Mouse (Mus musculus) lung, embryonic 16.5 days (tissue): ENCODE measurements around the gene Ly6g6e. TPM values are rescaled to one million over a fixed set of nuclear protein-coding genes. Genes with fewer than 3 reads are reported as not detected.
A peak's percentile ranks its signal among the peaks of the same experiment; 100 is the strongest.
"Not testable (repeated sequence)": the region's sequence is repeated elsewhere in the genome, so short reads cannot be mapped to it uniquely, and the experiment has no call there.

Source experiments
- ATAC-seq: fragments of 200-750 bp; cut with Nextera tagmentation; 2 replicates; pipeline ENCODE4 v1.8.0; 2017; ENCODE audit warnings: low read depth, mild to moderate bottlenecking, moderate library complexity
- H3K27ac ChIP-seq: fragments of 300-500 bp; sonication (generic); 2 replicates; pipeline ENCODE4 v1.5.1; 2014; ENCODE audit warnings: mild to moderate bottlenecking, control low read depth, low read length
- H3K27me3 ChIP-seq: fragments of 300-500 bp; sonication (generic); 2 replicates; pipeline ENCODE4 v1.6.1; 2014; ENCODE audit warnings: low read depth, low read length, mixed read lengths; ENCODE audit not compliant: control insufficient read depth, insufficient read depth
- H3K36me3 ChIP-seq: fragments of 300-500 bp; sonication (generic); 2 replicates; pipeline ENCODE4 v1.6.1; 2014; ENCODE audit warnings: low read length; ENCODE audit not compliant: control insufficient read depth, insufficient read depth
- H3K4me1 ChIP-seq: fragments of 300-500 bp; sonication (generic); replicated peaks from 2 replicates; pipeline ENCODE4 v1.6.1; 2014; ENCODE audit warnings: low read length, mixed read lengths; ENCODE audit not compliant: control insufficient read depth, insufficient read depth
- H3K4me2 ChIP-seq: fragments of 300-500 bp; sonication (generic); 2 replicates; pipeline ENCODE4 v1.6.1; 2014; ENCODE audit warnings: low read depth, low read length, control low read depth
- H3K4me3 ChIP-seq: fragments of 300-500 bp; sonication (generic); 2 replicates; pipeline ENCODE4 v1.5.1; 2014; ENCODE audit warnings: mild to moderate bottlenecking, low read length, control low read depth
- H3K9ac ChIP-seq: fragments of 300-500 bp; sonication (generic); 2 replicates; pipeline ENCODE4 v1.6.1; 2014; ENCODE audit warnings: low read length, control low read depth
- H3K9me3 ChIP-seq: fragments of 300-500 bp; sonication (generic); 2 replicates; pipeline ENCODE4 v1.6.1; 2016; ENCODE audit warnings: low read length; ENCODE audit not compliant: control insufficient read depth
- WGBS: fragments of 180-500 bp; shearing (Covaris S2); extraction: QIAGEN DNeasy Blood & Tissue Kit; methylation state at CpG from one replicate; pipeline ENCODE4 v1.1.7; 2014; 5-methylcytosine and 5-hydroxymethylcytosine counted together
- polyA plus RNA-seq: library from polyadenylated mRNA; unstranded; fragments of >200 nt; fragmentation: Nextera tagmentation; extraction: Ambion mirVana; gene quantifications from 2 replicates; pipeline ENCODE4 v1.2.1, GENCODE M21; 2015

Gene Ly6g6e
- polyA plus RNA-seq, 1 experiment from 2014 or later: 2.3 TPM

DNA sequence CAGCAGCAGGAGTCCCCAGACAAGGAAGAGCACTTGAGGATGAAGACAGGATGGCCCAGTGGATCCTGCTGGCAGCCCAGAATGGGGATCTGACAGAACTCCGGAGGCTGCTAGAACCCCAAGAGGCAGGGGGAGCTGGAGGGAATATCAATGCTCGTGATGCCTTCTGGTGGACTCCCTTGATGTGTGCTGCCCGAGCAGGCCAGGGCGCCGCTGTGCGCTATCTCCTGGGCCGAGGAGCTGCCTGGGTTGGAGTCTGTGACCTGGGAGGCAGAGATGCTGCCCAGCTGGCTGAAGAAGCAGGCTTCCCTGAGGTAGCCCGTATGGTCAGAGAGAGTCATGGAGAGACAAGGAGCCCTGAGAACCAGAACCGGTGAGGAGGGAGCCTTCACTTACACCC, 46.6 kb downstream of the Ly6g6e start:
- not testable (repeated sequence) for H3K9ac ChIP-seq, H3K27ac ChIP-seq, H3K4me3 ChIP-seq, H3K27me3 ChIP-seq, H3K4me2 ChIP-seq, ATAC-seq, H3K36me3 ChIP-seq, H3K9me3 ChIP-seq
- WGBS: 86% methylated on average over 9 of the region's 9 CpGs
- peaks cover 28% of the 10 kb centered on the region for H3K4me1 ChIP-seq

DNA sequence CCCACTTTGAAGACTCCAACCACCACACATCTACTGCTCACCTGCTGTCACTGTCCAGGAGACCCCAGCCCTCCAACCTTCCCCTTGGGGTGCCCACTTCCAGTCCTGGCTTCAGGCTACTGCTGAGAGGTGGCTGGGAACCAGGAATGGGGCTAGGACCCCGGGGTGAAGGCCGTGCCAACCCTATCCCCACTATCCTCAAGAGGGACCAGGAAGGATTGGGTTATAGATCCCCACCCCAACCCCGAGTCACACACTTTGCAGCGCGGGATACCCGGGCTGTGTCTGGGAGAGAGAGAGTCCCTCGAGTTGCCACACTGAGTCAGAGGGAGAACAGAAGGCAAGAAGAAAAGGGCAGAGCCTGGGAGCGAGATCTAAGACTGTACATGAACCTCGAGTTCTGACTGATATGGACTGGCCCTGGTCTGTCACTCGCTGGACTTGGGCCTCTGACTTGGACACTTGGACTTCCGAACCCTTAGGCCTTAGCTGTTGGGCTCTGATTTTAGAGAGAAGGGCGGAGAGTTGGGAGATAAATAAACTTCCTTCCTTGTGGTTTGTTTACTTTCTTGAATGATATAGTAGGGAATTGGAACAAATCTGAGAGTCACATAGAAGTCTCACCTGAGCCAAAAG, 47.7 kb downstream of the Ly6g6e start:
- H3K4me1 ChIP-seq: peaks cover 28% of the 10 kb centered on the region
- not testable (repeated sequence) for H3K36me3 ChIP-seq, H3K4me3 ChIP-seq, H3K9me3 ChIP-seq, H3K4me2 ChIP-seq, ATAC-seq, H3K27ac ChIP-seq, H3K27me3 ChIP-seq, H3K9ac ChIP-seq
- 85% methylated on average over 12 of the region's 12 CpGs for WGBS

DNA sequence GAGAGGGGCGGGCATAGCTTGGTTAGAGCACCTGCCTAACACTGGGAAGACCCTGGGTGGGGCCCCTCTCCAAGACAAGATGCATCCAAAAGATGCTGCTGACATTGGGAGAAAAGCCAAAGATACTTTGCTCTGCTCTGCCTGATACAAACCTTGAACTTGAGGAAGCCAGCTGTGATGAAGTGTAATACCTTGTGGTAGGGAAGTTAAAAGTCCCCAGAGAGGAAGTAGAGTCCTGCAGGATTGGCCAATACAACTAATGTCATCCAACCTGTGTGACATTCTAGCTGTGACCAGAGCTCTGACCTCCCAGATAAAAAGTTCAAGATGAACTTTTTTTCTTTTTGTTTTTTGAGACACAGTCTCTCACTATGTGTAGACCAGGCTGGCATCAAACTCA, 48.4 kb downstream of the Ly6g6e start:
- peak overlapping the region; percentile 13; the same call in 1 of the 2 replicates for H3K27ac ChIP-seq
- H3K9me3 ChIP-seq: no peaks in the 10 kb centered on the region
- 86% methylated on average over 1 of the region's 1 CpGs for WGBS
- H3K9ac ChIP-seq: peak overlapping the region; percentile 78
- H3K4me1 ChIP-seq: peaks cover 23% of the 10 kb centered on the region
- H3K4me3 ChIP-seq: no peak overlapping the region; the same call in 1 of the 2 replicates
- no peak for ATAC-seq
- peak overlapping the region; percentile 59; the same call in 1 of the 2 replicates for H3K4me2 ChIP-seq
- no peaks in the 10 kb centered on the region; the same call in 1 of the 2 replicates for H3K36me3 ChIP-seq
- H3K27me3 ChIP-seq: no peaks in the 10 kb centered on the region

DNA sequence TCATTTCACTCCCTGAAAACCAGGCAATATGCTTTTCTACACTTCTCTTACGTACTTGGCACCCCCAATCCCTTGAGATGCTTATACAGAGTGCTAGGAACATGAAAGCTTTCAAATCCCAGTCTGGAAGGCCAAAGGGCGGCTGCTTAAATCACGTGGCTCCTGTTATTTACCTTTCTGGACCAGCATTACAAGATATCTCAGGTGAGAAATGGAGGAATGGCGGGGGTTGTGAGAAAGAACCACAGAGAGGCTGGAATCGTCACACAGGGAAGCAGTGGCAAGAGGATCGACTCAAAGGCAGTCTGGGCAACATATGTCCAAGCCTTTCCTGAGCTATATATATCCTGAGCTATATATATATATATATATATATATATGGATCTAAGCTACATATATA, 48.9 kb downstream of the Ly6g6e start:
- Histone ChIP-seq H3K27ac (peak overlapping the region; percentile 78; the same call in 1 of the 2 replicates), H3K9me3 (no peaks in the 10 kb centered on the region), H3K4me2 (peak overlapping the region; percentile 59), H3K36me3 (no peaks in the 10 kb centered on the region; the same call in 1 of the 2 replicates), H3K27me3 (no peaks in the 10 kb centered on the region), H3K9ac (peak overlapping the region; percentile 78), H3K4me3 (peak overlapping the region; percentile 62), H3K4me1 (peaks cover 20% of the 10 kb centered on the region)
- no peak for ATAC-seq
- 14% methylated on average over 6 of the region's 6 CpGs for WGBS

DNA sequence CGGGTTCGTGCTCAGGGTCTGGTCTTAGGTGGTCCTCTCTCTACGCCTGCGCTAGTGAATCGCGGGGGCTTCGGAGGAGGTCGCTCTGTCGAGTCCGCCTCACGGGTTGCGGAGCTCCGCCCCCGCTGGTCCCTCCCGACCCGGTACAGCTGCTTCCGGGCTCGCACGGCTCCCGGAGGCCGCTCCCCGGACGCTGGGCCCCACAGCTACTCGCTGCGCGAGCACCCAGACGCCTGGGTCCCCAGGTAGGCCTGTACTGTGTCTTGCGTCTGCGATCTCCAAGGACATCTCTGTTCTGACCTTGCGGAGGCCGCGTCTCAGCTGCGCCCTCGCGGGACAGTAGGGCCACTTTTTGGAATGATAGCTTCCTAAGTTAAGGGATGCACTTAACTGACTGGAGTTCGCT, 49.5 kb downstream of the Ly6g6e start, which contains the start of gene D17H6S53E:
Gene D17H6S53E, plus strand, starts transcription at position 168 of the 406 bp plus-strand sequence.
- peak within 1 kb of the TSS; percentile 78 for H3K27ac ChIP-seq
- H3K9ac ChIP-seq: peak within 1 kb of the TSS; percentile 78
- H3K36me3 ChIP-seq: no peaks in the 10 kb centered on the region; the same call in 1 of the 2 replicates
- no peaks in the 10 kb centered on the region for H3K27me3 ChIP-seq
- peak; percentile 60 for ATAC-seq
- H3K9me3 ChIP-seq: no peaks in the 10 kb centered on the region
- H3K4me3 ChIP-seq: peak within 1 kb of the TSS; percentile 62
- WGBS: under 1% methylated on average over 36 of the region's 36 CpGs
- peak within 1 kb of the TSS; percentile 59 for H3K4me2 ChIP-seq
- peaks cover 20% of the 10 kb centered on the region for H3K4me1 ChIP-seq

DNA sequence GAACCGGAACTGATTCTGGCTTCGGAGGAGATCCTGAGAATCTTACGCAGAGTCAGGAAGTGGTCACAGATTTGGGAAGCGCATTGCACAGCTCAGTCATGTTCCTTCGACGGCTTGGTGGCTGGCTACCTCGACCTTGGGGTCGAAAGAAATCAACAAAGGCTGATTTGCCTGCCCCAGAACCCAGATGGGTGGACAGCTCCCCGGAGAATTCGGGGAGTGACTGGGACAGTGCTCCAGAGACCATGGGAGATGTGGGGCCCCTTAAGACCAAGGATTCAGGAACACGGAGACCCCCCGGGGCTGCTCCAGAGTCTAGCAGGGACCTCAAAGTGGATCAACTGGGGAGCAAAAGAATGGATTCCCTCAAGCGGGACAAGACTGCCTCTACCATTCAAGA, 50.3 kb downstream of the Ly6g6e start:
- H3K27ac ChIP-seq: peak overlapping the region; percentile 78; the same call in 1 of the 2 replicates
- 50% methylated on average over 13 of the region's 13 CpGs for WGBS
- ATAC-seq: no peak

More for the DNA sequence above, 50.3 kb downstream of the Ly6g6e start:
- Histone ChIP-seq H3K4me1 (peaks cover 20% of the 10 kb centered on the region), H3K4me3 (peak overlapping the region; percentile 62), H3K4me2 (peak overlapping the region; percentile 59), H3K36me3 (no peaks in the 10 kb centered on the region; the same call in 1 of the 2 replicates), H3K9ac (peak overlapping the region; percentile 78), H3K9me3 (no peaks in the 10 kb centered on the region), H3K27me3 (no peaks in the 10 kb centered on the region)

Other genes with a start within 250 kb of the Ly6g6e start
- gene Stk19, start 240.0 kb upstream of the Ly6g6e start, polyA plus RNA-seq: 30.7 and 31.2 TPM in 2 replicates
- gene Dxo, start 239.9 kb upstream of the Ly6g6e start, polyA plus RNA-seq: 61.4 and 65.0 TPM in 2 replicates
- gene Skiv2l, start 226.7 kb upstream of the Ly6g6e start, polyA plus RNA-seq: 47.8 and 49.9 TPM in 2 replicates
- 94.4 and 96.0 TPM in 2 replicates for gene Nelfe, start 226.5 kb upstream of the Ly6g6e start, polyA plus RNA-seq
- gene Cfb, start 214.4 kb upstream of the Ly6g6e start, polyA plus RNA-seq: 1.8 and 7.3 TPM in 2 replicates
- 2.3 and 2.5 TPM in 2 replicates for gene Zbtb12, start 197.4 kb upstream of the Ly6g6e start, polyA plus RNA-seq
- gene Gm20547, start 194.9 kb upstream of the Ly6g6e start, polyA plus RNA-seq: not detected in 2 replicates
- gene C2, start 178.6 kb upstream of the Ly6g6e start, polyA plus RNA-seq: 3.2 and 4.8 TPM in 2 replicates
- gene Ehmt2, start 178.4 kb upstream of the Ly6g6e start, polyA plus RNA-seq: 58.2 and 62.2 TPM in 2 replicates
- 1.5 and 1.9 TPM in 2 replicates for gene Slc44a4, start 162.4 kb upstream of the Ly6g6e start, polyA plus RNA-seq
- gene Neu1, start 145.6 kb upstream of the Ly6g6e start, polyA plus RNA-seq: 19.0 and 20.4 TPM in 2 replicates
- 0.10 and 0.19 TPM in 2 replicates for gene Hspa1b, start 117.7 kb upstream of the Ly6g6e start, polyA plus RNA-seq
- 1.2 TPM in 1 of 2 replicates, not detected in the other for gene Gm20481, start 107.0 kb upstream of the Ly6g6e start, polyA plus RNA-seq
- gene Hspa1a, start 104.7 kb upstream of the Ly6g6e start, polyA plus RNA-seq: 4.4 and 4.8 TPM in 2 replicates
- gene Hspa1l, start 104.2 kb upstream of the Ly6g6e start, polyA plus RNA-seq: 0.55 and 0.65 TPM in 2 replicates
- gene Lsm2, start 95.0 kb upstream of the Ly6g6e start, polyA plus RNA-seq: 178 and 189 TPM in 2 replicates
- gene Vars, start 75.9 kb upstream of the Ly6g6e start, polyA plus RNA-seq: 88.0 and 96.2 TPM in 2 replicates
- gene Vwa7, start 60.3 kb upstream of the Ly6g6e start, polyA plus RNA-seq: 0.14 and 0.25 TPM in 2 replicates
- gene Sapcd1, start 48.9 kb upstream of the Ly6g6e start, polyA plus RNA-seq: 4.3 and 4.6 TPM in 2 replicates
- 4.7 and 4.9 TPM in 2 replicates for gene Msh5, start 30.2 kb upstream of the Ly6g6e start, polyA plus RNA-seq
- gene Clic1, start 26.9 kb upstream of the Ly6g6e start, polyA plus RNA-seq: 298 and 322 TPM in 2 replicates
- 305 and 309 TPM in 2 replicates for gene Ddah2, start 17.9 kb upstream of the Ly6g6e start, polyA plus RNA-seq
- gene Ly6g6c, start 11.5 kb upstream of the Ly6g6e start, polyA plus RNA-seq: 0.53 and 0.97 TPM in 2 replicates
- 1.1 and 1.2 TPM in 2 replicates for gene Mpig6b, start 10.7 kb upstream of the Ly6g6e start, polyA plus RNA-seq
- 7.0 and 9.0 TPM in 2 replicates for gene Ly6g6d, start 1.2 kb downstream of the Ly6g6e start, polyA plus RNA-seq
- gene Ly6g6f, start 8.7 kb downstream of the Ly6g6e start, polyA plus RNA-seq: 0.31 and 0.79 TPM in 2 replicates
- 98.3 and 100 TPM in 2 replicates for gene Abhd16a, start 12.4 kb downstream of the Ly6g6e start, polyA plus RNA-seq
- gene Ly6g5c, start 31.4 kb downstream of the Ly6g6e start, polyA plus RNA-seq: not detected in 2 replicates
- 0.60 and 1.1 TPM in 2 replicates for gene Ly6g5b, start 38.5 kb downstream of the Ly6g6e start, polyA plus RNA-seq
- gene Gpank1, start 44.6 kb downstream of the Ly6g6e start, polyA plus RNA-seq: 18.3 and 19.7 TPM in 2 replicates
- gene Csnk2b, start 45.2 kb downstream of the Ly6g6e start, polyA plus RNA-seq: 242 and 248 TPM in 2 replicates
- gene D17H6S53E, start 49.5 kb downstream of the Ly6g6e start, polyA plus RNA-seq: 9.7 and 10.4 TPM in 2 replicates
- gene Apom, start 55.1 kb downstream of the Ly6g6e start, polyA plus RNA-seq: 1.4 and 13.6 TPM in 2 replicates
- 46.3 and 54.9 TPM in 2 replicates for gene Bag6, start 58.3 kb downstream of the Ly6g6e start, polyA plus RNA-seq
- 151 and 167 TPM in 2 replicates for gene Prrc2a, start 88.0 kb downstream of the Ly6g6e start, polyA plus RNA-seq
- 7.3 and 8.0 TPM in 2 replicates for gene Aif1, start 99.2 kb downstream of the Ly6g6e start, polyA plus RNA-seq
- gene Lst1, start 111.5 kb downstream of the Ly6g6e start, polyA plus RNA-seq: 11.3 and 12.4 TPM in 2 replicates
- 1.0 and 1.5 TPM in 2 replicates for gene Ltb, start 117.5 kb downstream of the Ly6g6e start, polyA plus RNA-seq
- gene Tnf, start 125.1 kb downstream of the Ly6g6e start, polyA plus RNA-seq: 0.09 and 0.24 TPM in 2 replicates
- gene Lta, start 128.4 kb downstream of the Ly6g6e start, polyA plus RNA-seq: 0.30 TPM in 1 of 2 replicates, not detected in the other
- 1.2 TPM in 1 of 2 replicates, not detected in the other for gene Gm16181, start 143.9 kb downstream of the Ly6g6e start, polyA plus RNA-seq
- gene Atp6v1g2, start 156.8 kb downstream of the Ly6g6e start, polyA plus RNA-seq: 4.9 and 5.9 TPM in 2 replicates
- 10.0 and 11.0 TPM in 2 replicates for gene Nfkbil1, start 158.9 kb downstream of the Ly6g6e start, polyA plus RNA-seq
- 437 and 448 TPM in 2 replicates for gene Ddx39b, start 164.8 kb downstream of the Ly6g6e start, polyA plus RNA-seq
- gene H2-D1, start 185.8 kb downstream of the Ly6g6e start, polyA plus RNA-seq: 141 and 161 TPM in 2 replicates
- gene H2-Q1, start 243.5 kb downstream of the Ly6g6e start, polyA plus RNA-seq: 0.24 and 0.38 TPM in 2 replicates